Mouse (Mus musculus): ENCODE data around the gene Dnajc2.

Gene Dnajc2

GRCm38 (mm10) chr5:21785053-21785452, at the start of gene Dnajc2, which contains the start of gene Psmc2:
Gene Dnajc2, minus strand, starts transcription at chr5:21785251.
Gene Psmc2, plus strand, starts transcription at chr5:21785283.
- peak; percentile 88 for DNase-seq (ENCODE audit: low spot score in 2 of 2)

GRCm38 (mm10) chr5:21831761-21832160, 46.7 kb upstream of the Dnajc2 start:
- no peak for DNase-seq (ENCODE audit: low spot score in 2 of 2)

- no peak for DNase-seq (ENCODE audit: low spot score in 2 of 2)
Measured at GRCm38 (mm10) chr5:21828855-21829254, 43.8 kb upstream of the Dnajc2 start.

- DNase-seq (ENCODE audit: low spot score in 2 of 2) = no peak
Measured at GRCm38 (mm10) chr5:21827643-21828042, 42.6 kb upstream of the Dnajc2 start.

- DNase-seq (ENCODE audit: low spot score in 2 of 2) = no peak
Measured at GRCm38 (mm10) chr5:21826370-21826769, 41.3 kb upstream of the Dnajc2 start.

- DNase-seq (ENCODE audit: low spot score in 2 of 2) = no peak
Measured at GRCm38 (mm10) chr5:21813994-21814393, 28.9 kb upstream of the Dnajc2 start.

GRCm38 (mm10) chr5:21810924-21811323, 25.9 kb upstream of the Dnajc2 start:
- no peak for DNase-seq (ENCODE audit: low spot score in 2 of 2)

- DNase-seq (ENCODE audit: low spot score in 2 of 2) = no peak
Measured at GRCm38 (mm10) chr5:21804837-21805236, 19.8 kb upstream of the Dnajc2 start.

GRCm38 (mm10) chr5:21803691-21804188, 18.7 kb upstream of the Dnajc2 start:
- DNase-seq (ENCODE audit: low spot score in 2 of 2) = no peak

- DNase-seq (ENCODE audit: low spot score in 2 of 2) = no peak
Measured at GRCm38 (mm10) chr5:21802907-21803306, 17.9 kb upstream of the Dnajc2 start.

- DNase-seq (ENCODE audit: low spot score in 2 of 2) = no peak
Measured at GRCm38 (mm10) chr5:21792166-21792565, 7.1 kb upstream of the Dnajc2 start.

GRCm38 (mm10) chr5:21789061-21789460, 4.0 kb upstream of the Dnajc2 start:
- no peak for DNase-seq (ENCODE audit: low spot score in 2 of 2)

GRCm38 (mm10) chr5:21787186-21788105, 2.4 kb upstream of the Dnajc2 start:
- DNase-seq (ENCODE audit: low spot score in 2 of 2) = no peak

- DNase-seq (ENCODE audit: low spot score in 2 of 2) = peak; percentile 86 to 94
Measured at GRCm38 (mm10) chr5:21786258-21787185, 1.5 kb upstream of the Dnajc2 start.

- no peak for DNase-seq (ENCODE audit: low spot score in 2 of 2)
Measured at GRCm38 (mm10) chr5:21785776-21786175, 725 bp upstream of the Dnajc2 start.

GRCm38 (mm10) chr5:21784161-21785052, 644 bp downstream of the Dnajc2 start:
- no peak for DNase-seq (ENCODE audit: low spot score in 2 of 2)

GRCm38 (mm10) chr5:21776491-21776890, 8.6 kb downstream of the Dnajc2 start:
- DNase-seq (ENCODE audit: low spot score in 2 of 2) = no peak

GRCm38 (mm10) chr5:21769841-21770240, 15.2 kb downstream of the Dnajc2 start:
- DNase-seq (ENCODE audit: low spot score in 2 of 2) = no peak

GRCm38 (mm10) chr5:21768506-21768905, 16.5 kb downstream of the Dnajc2 start:
- no peak for DNase-seq (ENCODE audit: low spot score in 2 of 2)

- DNase-seq (ENCODE audit: low spot score in 2 of 2) = no peak
Measured at GRCm38 (mm10) chr5:21745966-21746365, 39.1 kb downstream of the Dnajc2 start.

- no peak for DNase-seq (ENCODE audit: low spot score in 2 of 2)
Measured at GRCm38 (mm10) chr5:21744651-21745050, 40.4 kb downstream of the Dnajc2 start.

Data from urinary bladder, postnatal 4 days (tissue).